Mouse (Mus musculus) spleen, adult 2 months (tissue): ENCODE measurements around the gene Dctd. TPM values are rescaled to one million over a fixed set of nuclear protein-coding genes. Genes with fewer than 3 reads are reported as not detected.

Experiments used
- DNase-seq, 2 experiments: peaks; one replicate each; pipeline versions ENCODE4 v3.0.0 to v3.0.0-alpha.2; 2012 to 2021; ENCODE audit warnings: low spot score in 2 of 2, low read depth in 1 of 2
- H3K27ac ChIP-seq: fragments of 200-500 bp; 2 replicates; pipeline ENCODE4 v1.5.1; 2012; ENCODE audit warnings: low read length, inconsistent platforms; ENCODE audit not compliant: insufficient read depth
- H3K27me3 ChIP-seq: fragments of 200-500 bp; 2 replicates; pipeline ENCODE4 v1.6.1; 2012; ENCODE audit warnings: mild to moderate bottlenecking, moderate library complexity, low read length, inconsistent platforms; ENCODE audit not compliant: control insufficient read depth, insufficient read depth
- H3K36me3 ChIP-seq: fragments of 200-500 bp; 2 replicates; pipeline ENCODE4 v1.6.1; 2012; ENCODE audit warnings: mild to moderate bottlenecking, low read length, inconsistent platforms; ENCODE audit not compliant: control insufficient read depth, insufficient read depth
- H3K4me1 ChIP-seq: fragments of 200-500 bp; 2 replicates; pipeline ENCODE4 v1.6.1; 2011; ENCODE audit warnings: inconsistent platforms; ENCODE audit not compliant: control insufficient read depth, insufficient read depth, insufficient read length
- H3K4me3 ChIP-seq: fragments of 200-500 bp; 2 replicates; pipeline ENCODE4 v1.5.1; 2011; ENCODE audit warnings: mild to moderate bottlenecking, inconsistent platforms; ENCODE audit not compliant: insufficient read depth, insufficient read length; ENCODE audit errors: extremely low read depth
- CTCF ChIP-seq: fragments of 200-500 bp; IDR thresholded peaks from 2 replicates; pipeline ENCODE4 v1.5.1; 2011; ENCODE audit warnings: mild to moderate bottlenecking, inconsistent platforms; ENCODE audit not compliant: insufficient read depth, insufficient read length, insufficient replicate concordance; ENCODE audit errors: extremely low read depth
- POLR2A ChIP-seq: fragments of 200-500 bp; IDR thresholded peaks from 2 replicates; pipeline ENCODE4 v1.6.1; 2011; ENCODE audit warnings: low read depth, low read length, inconsistent platforms
- WGBS: fragments of 180-500 bp; shearing (Covaris S2); methylation state at CpG from one replicate; pipeline ENCODE4 v1.1.7; 2018; 5-methylcytosine and 5-hydroxymethylcytosine counted together
- polyA plus RNA-seq: library from polyadenylated mRNA; depleted of rRNA; stranded (reverse); fragments of >200 nt; gene quantifications from 2 replicates; pipeline ENCODE4 v1.2.3, GENCODE M21; 2012

Gene Dctd
- polyA plus RNA-seq, 1 experiment = 2.8 TPM

DNA sequence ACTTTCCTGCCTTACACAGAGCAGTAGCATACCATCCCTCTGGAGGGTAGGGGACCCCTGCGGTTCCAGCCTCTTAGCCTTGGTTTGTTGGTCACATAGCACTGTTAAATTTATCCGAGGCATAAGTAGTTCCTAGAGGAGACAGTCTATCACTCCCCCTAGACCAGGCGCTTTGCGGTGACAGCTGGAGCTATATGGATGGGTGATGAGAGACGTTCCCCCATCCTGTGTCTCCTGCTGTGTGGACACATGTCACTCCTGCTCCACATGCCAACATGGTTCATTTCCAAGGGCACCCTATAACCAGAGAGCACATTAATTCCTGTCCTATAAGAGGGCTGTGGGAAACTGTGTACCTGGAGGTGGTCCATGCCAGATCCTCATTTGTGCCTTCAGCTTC lies 42.1 kb downstream of the Dctd start:
- no peak overlapping the region for H3K4me3 ChIP-seq
- H3K27me3 ChIP-seq = no peaks in the 10 kb centered on the region
- TF ChIP-seq CTCF (no peak), POLR2A (no peak)
- H3K4me1 ChIP-seq = no peaks in the 10 kb centered on the region
- no peak overlapping the region for H3K27ac ChIP-seq
- H3K36me3 ChIP-seq = peaks cover 2% of the 10 kb centered on the region
- 94% methylated on average over 5 of the region's 5 CpGs for WGBS
- DNase-seq = no peak

DNA sequence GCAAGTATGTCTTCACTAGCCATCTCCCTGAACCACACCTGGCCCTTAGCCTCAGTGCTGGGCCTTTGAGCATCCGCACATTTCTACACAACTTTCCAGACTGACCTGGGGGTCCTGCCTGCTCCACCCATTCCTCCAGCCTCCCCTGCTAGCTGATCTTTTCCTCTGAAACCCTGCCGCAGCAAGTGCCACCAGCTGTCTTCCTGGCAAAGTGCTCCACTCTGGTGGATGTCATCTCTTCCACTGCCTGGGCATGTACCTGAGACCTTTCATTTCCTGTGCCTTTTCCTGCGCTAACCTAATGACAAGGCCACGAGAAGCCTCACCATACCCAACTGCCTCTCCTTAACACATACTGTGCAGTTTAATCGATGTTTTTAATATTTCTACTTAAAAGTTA lies 46.9 kb downstream of the Dctd start:
- TF ChIP-seq POLR2A (no peak), CTCF (no peak)
- DNase-seq = no peak
- no peaks in the 10 kb centered on the region for H3K36me3 ChIP-seq
- no peak overlapping the region for H3K4me3 ChIP-seq
- no peaks in the 10 kb centered on the region for H3K27me3 ChIP-seq
- no peaks in the 10 kb centered on the region for H3K4me1 ChIP-seq
- H3K27ac ChIP-seq = no peak overlapping the region
- 81% methylated on average over 5 of the region's 5 CpGs for WGBS

DNA sequence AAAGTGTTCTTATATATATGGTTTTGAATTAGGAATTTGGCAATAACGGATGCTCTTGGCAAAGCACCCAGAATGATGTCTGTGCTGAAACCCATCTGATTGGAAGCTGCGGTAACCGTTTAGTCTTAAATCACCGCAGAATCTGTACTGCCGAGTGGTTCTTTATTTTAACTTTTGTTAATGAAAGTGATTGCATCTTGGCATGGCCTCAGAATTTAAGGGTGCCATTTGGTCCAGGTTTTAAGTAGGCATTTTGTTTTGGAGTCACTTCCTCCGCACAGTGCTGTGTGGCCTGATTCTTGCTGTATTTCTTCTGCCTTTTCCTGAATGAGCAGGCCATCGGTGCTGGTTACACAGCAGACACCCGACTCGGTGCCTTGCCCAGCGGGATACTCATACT lies 47.6 kb downstream of the Dctd start:
- H3K27ac ChIP-seq = no peak overlapping the region
- no peaks in the 10 kb centered on the region for H3K36me3 ChIP-seq
- H3K4me3 ChIP-seq = no peak overlapping the region
- TF ChIP-seq POLR2A (no peak), CTCF (no peak)
- no peaks in the 10 kb centered on the region for H3K27me3 ChIP-seq
- no peak for DNase-seq
- 91% methylated on average over 10 of the region's 10 CpGs for WGBS
- H3K4me1 ChIP-seq = no peaks in the 10 kb centered on the region

DNA sequence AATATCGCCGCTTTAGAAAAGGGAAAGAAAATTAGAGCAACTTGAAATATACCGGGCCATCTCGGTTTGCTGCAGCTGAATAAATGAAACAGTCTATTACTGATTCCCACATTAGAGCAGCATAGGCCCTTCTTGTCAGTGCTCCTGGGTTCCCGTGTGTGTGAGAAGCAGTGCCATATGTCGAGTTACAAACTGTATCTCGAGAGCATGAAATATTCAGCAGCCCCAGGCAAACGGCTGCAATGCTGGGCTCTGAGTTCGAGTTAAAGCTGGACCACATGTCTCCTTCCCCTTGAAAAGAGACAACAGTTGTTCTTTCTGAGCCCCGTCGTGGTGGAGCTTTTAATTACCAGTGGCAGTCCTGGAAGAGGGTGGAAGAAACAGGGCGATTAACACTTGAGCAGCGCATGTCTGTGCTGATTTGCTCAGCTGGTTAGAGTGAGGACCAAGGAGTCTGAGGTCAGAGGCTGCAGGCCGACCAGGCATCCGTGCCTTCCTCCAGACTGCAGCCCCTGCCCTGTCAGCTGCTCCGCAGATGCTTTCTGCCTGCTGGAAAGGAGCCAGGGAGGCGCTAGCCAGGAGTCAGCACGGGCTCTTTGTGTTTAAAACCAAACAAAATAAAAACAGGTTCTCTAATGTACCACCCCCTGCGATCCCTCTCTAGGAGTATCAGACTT lies 53.3 kb downstream of the Dctd start:
- Histone ChIP-seq H3K36me3 (no peaks in the 10 kb centered on the region), H3K27me3 (no peaks in the 10 kb centered on the region), H3K4me1 (no peaks in the 10 kb centered on the region), H3K4me3 (no peak overlapping the region), H3K27ac (no peak overlapping the region)
- TF ChIP-seq CTCF = no peak
- no peak for TF ChIP-seq POLR2A
- 75% methylated on average over 19 of the region's 19 CpGs for WGBS
- no peak for DNase-seq

DNA sequence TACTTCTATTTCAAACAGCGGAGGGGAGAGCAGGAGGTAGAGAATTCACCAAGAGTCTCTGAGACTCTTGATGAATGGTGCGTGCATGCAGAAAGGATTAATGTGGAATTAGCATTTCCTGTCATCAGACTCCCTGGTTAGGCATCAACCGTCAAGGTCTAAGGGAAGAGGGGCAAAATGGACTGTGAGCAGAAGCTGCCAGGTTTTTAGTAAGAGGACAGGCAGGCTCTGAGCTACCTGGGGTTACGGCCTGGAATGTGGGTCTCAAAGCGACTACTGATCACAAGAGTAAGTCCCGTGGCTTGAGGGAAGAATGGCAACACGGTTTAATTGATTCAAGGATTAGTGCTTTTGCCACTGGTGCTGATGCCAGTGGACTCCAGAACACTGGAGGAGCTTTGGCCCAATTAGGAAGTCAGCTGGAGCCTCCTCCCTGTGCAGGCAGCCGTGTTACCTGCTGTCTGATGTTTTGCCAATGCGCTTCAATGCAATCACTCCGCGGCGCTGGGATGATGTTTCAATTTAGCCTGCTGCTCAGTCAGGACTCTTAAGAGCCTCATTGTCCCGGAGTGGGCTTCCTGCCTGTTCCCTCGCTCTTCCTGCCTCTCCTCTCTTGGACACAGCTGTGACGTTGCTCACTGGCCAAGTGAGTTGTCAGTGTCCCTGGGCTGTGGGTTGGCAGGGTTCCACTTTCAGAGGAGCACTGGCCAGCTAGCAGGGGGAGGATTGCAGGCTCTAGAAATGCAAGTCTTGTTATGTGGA lies 54.6 kb downstream of the Dctd start:
- TF ChIP-seq POLR2A (no peak), CTCF (no peak)
- Histone ChIP-seq H3K4me1 (no peaks in the 10 kb centered on the region), H3K27ac (no peak overlapping the region), H3K4me3 (no peak overlapping the region), H3K36me3 (no peaks in the 10 kb centered on the region), H3K27me3 (no peaks in the 10 kb centered on the region)
- 64% methylated on average over 15 of the region's 15 CpGs for WGBS
- no peak for DNase-seq

DNA sequence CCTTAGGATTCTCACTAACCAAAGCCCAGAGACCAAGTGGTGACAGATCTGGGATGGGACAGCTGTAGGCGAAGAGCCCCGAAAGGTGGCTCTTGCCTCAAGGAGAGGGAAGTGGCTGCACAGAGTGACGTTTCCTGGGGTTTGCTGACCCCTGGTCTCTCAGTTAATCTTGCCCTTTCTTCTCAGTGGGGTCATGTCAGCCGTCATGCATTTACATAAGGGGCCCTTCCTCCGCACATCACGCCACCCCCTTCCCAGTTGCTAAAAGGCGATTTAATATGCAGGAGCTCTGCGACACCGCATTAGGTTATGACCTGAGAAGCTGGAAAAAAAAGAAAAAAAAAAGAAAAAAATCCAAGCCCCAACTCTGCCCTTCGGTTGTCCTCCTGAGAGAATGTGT lies 58.8 kb downstream of the Dctd start:
- H3K36me3 ChIP-seq = no peaks in the 10 kb centered on the region
- WGBS = 66% methylated on average over 10 of the region's 10 CpGs
- H3K27ac ChIP-seq = no peak overlapping the region
- no peaks in the 10 kb centered on the region for H3K27me3 ChIP-seq
- no peak overlapping the region for H3K4me3 ChIP-seq
- no peak for DNase-seq
- TF ChIP-seq CTCF (no peak), POLR2A (no peak)
- H3K4me1 ChIP-seq = no peaks in the 10 kb centered on the region

DNA sequence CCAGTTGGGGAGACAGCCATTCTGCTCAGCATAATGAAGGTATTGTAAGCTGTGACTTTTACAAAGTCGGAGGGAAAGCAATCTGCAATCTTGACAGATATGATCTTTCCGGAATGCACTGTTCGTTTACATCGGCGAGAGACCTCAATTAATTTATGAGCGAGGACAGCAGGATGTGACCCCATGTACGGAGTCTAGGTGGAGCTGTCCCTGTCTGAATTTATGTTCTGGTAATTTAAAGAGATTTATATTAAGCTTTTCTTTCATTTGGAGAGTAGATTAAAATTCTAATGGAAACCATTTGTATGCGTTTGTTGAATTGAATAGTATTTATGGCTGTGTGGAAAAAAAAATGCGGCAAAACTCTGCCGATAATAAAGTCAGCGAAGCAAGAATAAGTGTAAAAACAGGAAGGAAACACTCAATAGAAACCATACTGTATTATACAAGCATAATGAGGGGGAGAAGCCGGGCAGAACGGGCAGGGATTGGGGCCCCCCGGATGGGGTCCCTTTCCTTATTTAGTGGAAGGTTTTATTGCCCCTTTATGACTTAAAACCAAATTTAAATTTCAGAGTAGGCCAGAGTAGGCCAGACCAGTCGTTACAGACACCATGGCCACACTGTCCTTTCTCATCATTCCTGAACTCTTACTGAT lies 59.8 kb downstream of the Dctd start:
- H3K4me1 ChIP-seq = no peaks in the 10 kb centered on the region
- H3K27ac ChIP-seq = no peak overlapping the region
- DNase-seq = no peak
- 9% methylated on average over 15 of the region's 15 CpGs for WGBS
- H3K36me3 ChIP-seq = no peaks in the 10 kb centered on the region
- no peak for TF ChIP-seq POLR2A
- TF ChIP-seq CTCF = no peak
- no peak overlapping the region for H3K4me3 ChIP-seq
- H3K27me3 ChIP-seq = no peaks in the 10 kb centered on the region
